Mouse (Mus musculus): Measurements from ENCODE around the gene Cavin4. TPM values are rescaled to one million over a fixed set of nuclear protein-coding genes. Genes with fewer than 3 reads are reported as not detected.

Gene Cavin4
- polyA plus RNA-seq, 1 experiment from 2014 or later: 1.2 TPM

- H3K36me3 ChIP-seq (ENCODE audit: control insufficient read depth, insufficient read depth, low read length): no peaks in the 10 kb centered on the region
- no peak overlapping the region for H3K4me2 ChIP-seq (ENCODE audit: low read length)
- no peak overlapping the region for H3K27ac ChIP-seq (ENCODE audit: low read length)
- H3K27me3 ChIP-seq (ENCODE audit: control insufficient read depth, insufficient read depth, low read depth, low read length): no peaks in the 10 kb centered on the region
- 86% methylated on average over 9 of the region's 9 CpGs for WGBS
- ATAC-seq: peak; percentile 58
- H3K9me3 ChIP-seq (replicated peaks; ENCODE audit: control insufficient read depth, low read length, poor library complexity, severe bottlenecking): no peaks in the 10 kb centered on the region
- no peak overlapping the region for H3K4me3 ChIP-seq (ENCODE audit: low read depth, low read length)
- H3K9ac ChIP-seq (ENCODE audit: low read depth, low read length): no peak overlapping the region
- H3K4me1 ChIP-seq (ENCODE audit: control insufficient read depth, insufficient read depth, low read length): peaks cover 4% of the 10 kb centered on the region
Measured at GRCm38 (mm10) chr4:48690640-48691039, 27.3 kb downstream of the Cavin4 start.

- peak; percentile 79 for ATAC-seq
- H3K9ac ChIP-seq (ENCODE audit: low read depth, low read length): no peak overlapping the region
- WGBS: 34% methylated on average over 7 of the region's 7 CpGs
Measured at GRCm38 (mm10) chr4:48691793-48692437, 28.6 kb downstream of the Cavin4 start.

GRCm38 (mm10) chr4:48692736-48693292 lies 29.5 kb downstream of the Cavin4 start:
- no peak overlapping the region for H3K9ac ChIP-seq (ENCODE audit: low read depth, low read length)
- no peaks in the 10 kb centered on the region for H3K27me3 ChIP-seq (ENCODE audit: control insufficient read depth, insufficient read depth, low read depth, low read length)
- 0 out of 2 replicates have a peak, but pooled peaks have one; percentile 21 for ATAC-seq
- no peaks in the 10 kb centered on the region for H3K36me3 ChIP-seq (ENCODE audit: control insufficient read depth, insufficient read depth, low read length)
- H3K4me3 ChIP-seq (ENCODE audit: low read depth, low read length): no peak overlapping the region
- H3K4me1 ChIP-seq (ENCODE audit: control insufficient read depth, insufficient read depth, low read length): peaks cover 4% of the 10 kb centered on the region
- H3K4me2 ChIP-seq (ENCODE audit: low read length): no peak overlapping the region
- 45% methylated on average over 9 of the region's 9 CpGs for WGBS
- no peaks in the 10 kb centered on the region for H3K9me3 ChIP-seq (replicated peaks; ENCODE audit: control insufficient read depth, low read length, poor library complexity, severe bottlenecking)
- no peak overlapping the region for H3K27ac ChIP-seq (ENCODE audit: low read length)

More at GRCm38 (mm10) chr4:48691793-48692437, 28.6 kb downstream of the Cavin4 start:
- no peak overlapping the region for H3K4me2 ChIP-seq (ENCODE audit: low read length)
- H3K4me1 ChIP-seq (ENCODE audit: control insufficient read depth, insufficient read depth, low read length): peaks cover 4% of the 10 kb centered on the region
- no peaks in the 10 kb centered on the region for H3K36me3 ChIP-seq (ENCODE audit: control insufficient read depth, insufficient read depth, low read length)
- H3K9me3 ChIP-seq (replicated peaks; ENCODE audit: control insufficient read depth, low read length, poor library complexity, severe bottlenecking): no peaks in the 10 kb centered on the region
- H3K4me3 ChIP-seq (ENCODE audit: low read depth, low read length): no peak overlapping the region
- H3K27ac ChIP-seq (ENCODE audit: low read length): no peak overlapping the region
- H3K27me3 ChIP-seq (ENCODE audit: control insufficient read depth, insufficient read depth, low read depth, low read length): no peaks in the 10 kb centered on the region

- Histone ChIP-seq H3K36me3 (ENCODE audit: control insufficient read depth, insufficient read depth, low read length) (no peaks in the 10 kb centered on the region), H3K27ac (ENCODE audit: low read length) (no peak overlapping the region), H3K27me3 (ENCODE audit: control insufficient read depth, insufficient read depth, low read depth, low read length) (no peaks in the 10 kb centered on the region), H3K9ac (ENCODE audit: low read depth, low read length) (no peak overlapping the region), H3K4me2 (ENCODE audit: low read length) (no peak overlapping the region), H3K4me3 (ENCODE audit: low read depth, low read length) (no peak overlapping the region), H3K4me1 (ENCODE audit: control insufficient read depth, insufficient read depth, low read length) (peaks cover 4% of the 10 kb centered on the region), H3K9me3 (replicated peaks; ENCODE audit: control insufficient read depth, low read length, poor library complexity, severe bottlenecking) (no peaks in the 10 kb centered on the region)
- no peak for ATAC-seq
- WGBS: 94% methylated on average over 3 of the region's 3 CpGs
Measured at GRCm38 (mm10) chr4:48696706-48697105, 33.4 kb downstream of the Cavin4 start.

GRCm38 (mm10) chr4:48697302-48697701 lies 34.0 kb downstream of the Cavin4 start:
- WGBS: 55% methylated on average over 11 of the region's 11 CpGs

GRCm38 (mm10) chr4:48715865-48716650 lies 52.7 kb downstream of the Cavin4 start:
- Histone ChIP-seq H3K4me1 (ENCODE audit: control insufficient read depth, insufficient read depth, low read length) (no peaks in the 10 kb centered on the region), H3K4me2 (ENCODE audit: low read length) (no peak overlapping the region), H3K9me3 (replicated peaks; ENCODE audit: control insufficient read depth, low read length, poor library complexity, severe bottlenecking) (no peaks in the 10 kb centered on the region), H3K27me3 (ENCODE audit: control insufficient read depth, insufficient read depth, low read depth, low read length) (no peaks in the 10 kb centered on the region), H3K36me3 (ENCODE audit: control insufficient read depth, insufficient read depth, low read length) (no peaks in the 10 kb centered on the region), H3K27ac (ENCODE audit: low read length) (no peak overlapping the region), H3K9ac (ENCODE audit: low read depth, low read length) (no peak overlapping the region), H3K4me3 (ENCODE audit: low read depth, low read length) (no peak overlapping the region)
- ATAC-seq: no peak
- 80% methylated on average over 8 of the region's 8 CpGs for WGBS

More at GRCm38 (mm10) chr4:48697302-48697701, 34.0 kb downstream of the Cavin4 start:
- H3K27me3 ChIP-seq (ENCODE audit: control insufficient read depth, insufficient read depth, low read depth, low read length): no peaks in the 10 kb centered on the region
- no peaks in the 10 kb centered on the region for H3K36me3 ChIP-seq (ENCODE audit: control insufficient read depth, insufficient read depth, low read length)
- no peak overlapping the region for H3K4me2 ChIP-seq (ENCODE audit: low read length)
- H3K9me3 ChIP-seq (replicated peaks; ENCODE audit: control insufficient read depth, low read length, poor library complexity, severe bottlenecking): no peaks in the 10 kb centered on the region
- no peak overlapping the region for H3K4me3 ChIP-seq (ENCODE audit: low read depth, low read length)
- H3K9ac ChIP-seq (ENCODE audit: low read depth, low read length): no peak overlapping the region
- no peak for ATAC-seq
- H3K27ac ChIP-seq (ENCODE audit: low read length): no peak overlapping the region
- H3K4me1 ChIP-seq (ENCODE audit: control insufficient read depth, insufficient read depth, low read length): peaks cover 4% of the 10 kb centered on the region

GRCm38 (mm10) chr4:48716817-48717216 lies 53.5 kb downstream of the Cavin4 start:
- H3K4me1 ChIP-seq (ENCODE audit: control insufficient read depth, insufficient read depth, low read length): no peaks in the 10 kb centered on the region
- no peak overlapping the region for H3K4me2 ChIP-seq (ENCODE audit: low read length)
- H3K27me3 ChIP-seq (ENCODE audit: control insufficient read depth, insufficient read depth, low read depth, low read length): no peaks in the 10 kb centered on the region
- 64% methylated on average over 4 of the region's 4 CpGs for WGBS
- no peaks in the 10 kb centered on the region for H3K9me3 ChIP-seq (replicated peaks; ENCODE audit: control insufficient read depth, low read length, poor library complexity, severe bottlenecking)
- H3K4me3 ChIP-seq (ENCODE audit: low read depth, low read length): no peak overlapping the region
- ATAC-seq: no peak
- no peaks in the 10 kb centered on the region for H3K36me3 ChIP-seq (ENCODE audit: control insufficient read depth, insufficient read depth, low read length)
- H3K27ac ChIP-seq (ENCODE audit: low read length): no peak overlapping the region
- no peak overlapping the region for H3K9ac ChIP-seq (ENCODE audit: low read depth, low read length)
